Mouse (Mus musculus): ENCODE results near the gene Tnks1bp1. TPM values are rescaled to one million over a fixed set of nuclear protein-coding genes. Genes with fewer than 3 reads are reported as not detected.

Tnks1bp1 gene
- total and polyA plus RNA-seq, 3 experiments, result 40.7 to 59.1 (median 56.9) TPM

DNA sequence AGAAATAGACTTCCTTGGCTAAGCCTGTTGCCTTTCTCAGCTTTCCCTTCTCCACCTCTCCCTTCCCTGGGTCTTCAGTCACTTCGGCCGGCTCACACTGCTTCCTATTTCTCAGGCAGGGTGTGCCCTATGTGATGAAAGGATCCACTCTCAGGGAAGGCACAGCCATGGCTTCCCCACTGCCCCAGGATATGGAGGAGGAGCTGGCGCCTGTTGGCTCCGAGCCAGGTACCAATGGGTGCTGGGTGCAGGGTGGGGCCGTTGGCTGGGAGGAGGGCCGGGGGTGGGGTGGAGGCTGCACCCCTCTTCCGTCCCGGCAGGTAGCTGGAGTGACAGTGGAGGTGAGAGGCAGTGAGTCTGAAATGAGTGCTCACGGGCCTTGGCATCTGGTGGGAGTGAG lies 2.9 kb downstream of the Tnks1bp1 start:
- peak overlapping the region; percentile 94 for H3K27ac ChIP-seq
- H3K4me1 ChIP-seq (ENCODE audit: control insufficient read depth, insufficient read depth, low read length), result peaks cover 12% of the 10 kb centered on the region
- H3K4me3 ChIP-seq, result peak overlapping the region; percentile 60
- intact Hi-C loops (cut with DNase I), result no loop called here
- TF ChIP-seq CTCF (IDR thresholded peaks at IDR 0.05), result no peak
- TF ChIP-seq EP300 (IDR thresholded peaks at IDR 0.05; ENCODE audit: insufficient read depth, low read depth, low read length), result no peak
- no peak; the same call in 1 of the 2 replicates for TF ChIP-seq POLR2A (IDR thresholded peaks at IDR 0.05; ENCODE audit: insufficient read depth, low read depth, low read length)
- H3K79me2 ChIP-seq (replicated peaks; ENCODE audit: control insufficient read depth, insufficient read depth, low read length), result peaks cover 3% of the 10 kb centered on the region; the same call in 1 of the 2 replicates
- peak; percentile 69 to 70 for DNase-seq
- H3K9ac ChIP-seq (ENCODE audit: low read depth, low read length), result peak overlapping the region; percentile 69
- H3K36me3 ChIP-seq (ENCODE audit: control insufficient read depth, insufficient read depth, low read length), result peaks cover 13% of the 10 kb centered on the region
- H3K27me3 ChIP-seq (ENCODE audit: control insufficient read depth, insufficient read depth, low read length), result no peaks in the 10 kb centered on the region
- WGBS, result 23% methylated on average over 9 of the region's 9 CpGs

DNA sequence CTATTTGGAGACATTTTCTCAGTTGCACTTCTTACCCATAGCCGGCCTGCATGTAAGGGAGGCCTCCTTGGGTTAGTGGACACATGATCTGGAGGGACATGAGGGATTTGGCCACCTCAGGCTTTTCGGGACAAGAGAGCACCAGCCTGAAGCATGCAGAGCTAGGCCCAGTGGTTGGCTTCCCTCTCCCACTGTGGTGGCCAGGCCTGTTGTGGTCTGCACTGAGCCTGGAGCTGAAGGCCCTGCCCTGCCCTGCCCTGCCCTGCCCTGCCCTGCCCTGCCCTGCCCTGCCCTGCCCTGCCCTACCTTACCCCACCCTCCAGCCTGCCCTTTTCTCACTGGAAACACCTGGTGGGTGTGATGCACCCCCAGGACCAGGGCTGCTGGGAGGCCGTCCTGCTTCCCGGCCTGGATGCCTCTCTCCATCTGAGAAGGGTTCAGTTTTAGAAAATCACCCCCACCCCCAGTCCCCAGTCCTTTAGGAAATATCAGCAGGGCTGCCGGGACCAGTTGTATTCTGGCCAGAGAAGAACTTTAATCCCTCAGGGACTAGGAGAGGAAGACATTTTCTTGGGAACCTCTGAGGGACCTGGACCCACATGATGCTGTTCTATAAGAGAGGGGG lies 5.5 kb downstream of the Tnks1bp1 start:
- intact Hi-C loops (cut with DNase I), result no loop called here
- H3K4me1 ChIP-seq (ENCODE audit: control insufficient read depth, insufficient read depth, low read length), result peaks cover 13% of the 10 kb centered on the region
- peak overlapping the region; percentile 24; the same call in 1 of the 2 replicates for H3K4me3 ChIP-seq
- peak overlapping the region; percentile 5; the same call in 1 of the 2 replicates for H3K27ac ChIP-seq
- H3K27me3 ChIP-seq (ENCODE audit: control insufficient read depth, insufficient read depth, low read length), result no peaks in the 10 kb centered on the region
- no peak for DNase-seq
- peaks cover 6% of the 10 kb centered on the region for H3K36me3 ChIP-seq (ENCODE audit: control insufficient read depth, insufficient read depth, low read length)
- 42% methylated on average over 5 of the region's 5 CpGs for WGBS
- peak overlapping the region; percentile 62 for H3K9ac ChIP-seq (ENCODE audit: low read depth, low read length)
- no peak for TF ChIP-seq POLR2A (IDR thresholded peaks at IDR 0.05; ENCODE audit: insufficient read depth, low read depth, low read length)
- H3K79me2 ChIP-seq (replicated peaks; ENCODE audit: control insufficient read depth, insufficient read depth, low read length), result peaks cover 3% of the 10 kb centered on the region; the same call in 1 of the 2 replicates

DNA sequence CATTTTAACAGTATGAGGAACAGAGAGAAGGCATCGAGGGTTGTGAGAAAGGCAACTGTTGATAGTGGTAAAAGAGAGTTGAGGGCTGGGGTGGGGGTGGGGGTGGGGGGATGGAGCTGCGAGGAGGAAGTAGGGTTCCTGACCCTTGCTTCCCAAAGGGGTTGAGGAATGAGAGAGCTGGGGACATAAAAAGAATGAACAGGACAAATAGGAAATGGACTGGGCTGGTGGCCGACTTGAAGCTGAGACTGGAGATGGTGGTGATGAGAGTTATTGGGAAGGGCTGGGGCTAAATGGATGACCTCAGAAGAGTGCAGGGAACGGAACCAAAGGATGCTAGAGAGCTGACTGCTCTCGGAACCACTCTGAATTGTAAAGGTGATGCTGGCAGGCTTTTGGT lies 8.9 kb downstream of the Tnks1bp1 start:
- DNase-seq, result peak in 1 of 2 experiments; percentile 35
- TF ChIP-seq CTCF (IDR thresholded peaks at IDR 0.05), result no peak
- no peak for TF ChIP-seq EP300 (IDR thresholded peaks at IDR 0.05; ENCODE audit: insufficient read depth, low read depth, low read length)
- TF ChIP-seq POLR2A (IDR thresholded peaks at IDR 0.05; ENCODE audit: insufficient read depth, low read depth, low read length), result no peak
- no peak overlapping the region for H3K4me3 ChIP-seq
- H3K27me3 ChIP-seq (ENCODE audit: control insufficient read depth, insufficient read depth, low read length), result no peaks in the 10 kb centered on the region
- H3K79me2 ChIP-seq (replicated peaks; ENCODE audit: control insufficient read depth, insufficient read depth, low read length), result peaks cover 4% of the 10 kb centered on the region; the same call in 1 of the 2 replicates
- H3K9ac ChIP-seq (ENCODE audit: low read depth, low read length), result no peak overlapping the region
- H3K27ac ChIP-seq, result no peak overlapping the region; the same call in 1 of the 2 replicates
- H3K4me1 ChIP-seq (ENCODE audit: control insufficient read depth, insufficient read depth, low read length), result peaks cover 12% of the 10 kb centered on the region
- 45% methylated on average over 5 of the region's 5 CpGs for WGBS
- intact Hi-C loops (cut with DNase I), result no loop called here
- peaks cover 6% of the 10 kb centered on the region for H3K36me3 ChIP-seq (ENCODE audit: control insufficient read depth, insufficient read depth, low read length)

DNA sequence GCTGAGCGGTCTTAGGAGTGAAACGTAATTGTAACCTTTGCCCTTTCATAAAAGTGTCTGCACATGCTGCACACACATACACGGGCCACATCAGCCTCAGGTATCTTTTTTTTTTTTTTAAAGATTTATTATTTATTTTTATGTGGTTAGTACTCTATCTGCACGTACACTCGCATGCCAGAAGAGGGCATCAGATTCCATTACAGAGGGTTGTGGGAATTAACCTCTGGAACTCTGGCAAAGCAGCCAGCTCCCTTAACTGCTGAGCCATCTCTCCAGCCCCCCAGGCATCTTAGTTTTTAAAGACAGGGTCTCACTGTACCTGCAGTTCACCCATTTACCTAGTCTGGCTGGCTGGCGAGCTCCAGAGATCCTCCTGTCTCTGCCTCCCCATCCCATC lies 11.9 kb downstream of the Tnks1bp1 start:
- 0 out of 2 replicates have a peak, but pooled peaks cover 1% of the 10 kb centered on the region for H3K79me2 ChIP-seq (replicated peaks; ENCODE audit: control insufficient read depth, insufficient read depth, low read length)
- DNase-seq, result no peak
- TF ChIP-seq POLR2A (IDR thresholded peaks at IDR 0.05; ENCODE audit: insufficient read depth, low read depth, low read length) (no peak), CTCF (IDR thresholded peaks at IDR 0.05) (peak; percentile 43)
- 91% methylated on average over 6 of the region's 6 CpGs for WGBS
- peak overlapping the region; percentile 89 for H3K27ac ChIP-seq
- no peak overlapping the region for H3K4me3 ChIP-seq
- peaks cover 2% of the 10 kb centered on the region; the same call in 1 of the 2 replicates for H3K36me3 ChIP-seq (ENCODE audit: control insufficient read depth, insufficient read depth, low read length)
- no peak overlapping the region for H3K9ac ChIP-seq (ENCODE audit: low read depth, low read length)
- intact Hi-C loops (cut with DNase I), result loop anchor here (2.0 kb wide), 1 partner anchor 39 kb away; no protein-coding TSS in a partner anchor
- H3K4me1 ChIP-seq (ENCODE audit: control insufficient read depth, insufficient read depth, low read length), result peaks cover 14% of the 10 kb centered on the region
- H3K27me3 ChIP-seq (ENCODE audit: control insufficient read depth, insufficient read depth, low read length), result no peaks in the 10 kb centered on the region

DNA sequence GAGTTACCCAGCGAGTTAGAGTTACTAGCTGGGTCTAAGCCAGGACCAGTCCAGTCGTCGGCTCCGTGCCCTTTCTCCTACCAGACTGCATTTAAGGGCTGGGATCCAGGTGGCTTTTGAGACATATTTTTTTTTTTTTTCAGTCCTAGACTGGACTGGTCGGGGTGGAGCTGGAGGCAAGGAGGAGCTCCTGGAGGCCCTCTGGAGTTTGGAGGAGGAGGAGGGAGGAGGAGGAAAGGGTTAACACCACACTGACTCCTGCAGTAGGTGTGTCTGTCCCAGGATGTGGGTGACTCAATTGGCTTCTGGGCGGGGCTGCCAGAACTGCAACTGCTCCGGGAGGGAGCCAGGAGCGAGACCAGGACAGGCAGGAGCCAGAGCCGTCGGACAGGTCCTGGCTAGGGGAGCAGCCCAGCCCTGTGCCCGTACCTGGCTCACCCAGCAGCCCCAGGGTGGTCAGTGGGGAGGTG lies 12.8 kb downstream of the Tnks1bp1 start:
- H3K4me1 ChIP-seq (ENCODE audit: control insufficient read depth, insufficient read depth, low read length), result peaks cover 15% of the 10 kb centered on the region
- TF ChIP-seq CTCF (IDR thresholded peaks at IDR 0.05) (no peak), EP300 (IDR thresholded peaks at IDR 0.05; ENCODE audit: insufficient read depth, low read depth, low read length) (no peak), POLR2A (IDR thresholded peaks at IDR 0.05; ENCODE audit: insufficient read depth, low read depth, low read length) (peak; percentile 56; the same call in 1 of the 2 replicates)
- H3K36me3 ChIP-seq (ENCODE audit: control insufficient read depth, insufficient read depth, low read length), result no peaks in the 10 kb centered on the region; the same call in 1 of the 2 replicates
- H3K4me3 ChIP-seq, result peak overlapping the region; percentile 65
- H3K27ac ChIP-seq, result peak overlapping the region; percentile 89
- intact Hi-C loops (cut with DNase I), result loop anchor here (2.0 kb wide), 1 partner anchor 38 kb away; no protein-coding TSS in a partner anchor
- H3K79me2 ChIP-seq (replicated peaks; ENCODE audit: control insufficient read depth, insufficient read depth, low read length), result 0 out of 2 replicates have a peak, but pooled peaks cover 1% of the 10 kb centered on the region
- peak; percentile 75 to 84 for DNase-seq
- 3% methylated on average over 11 of the region's 11 CpGs for WGBS
- H3K27me3 ChIP-seq (ENCODE audit: control insufficient read depth, insufficient read depth, low read length), result no peaks in the 10 kb centered on the region
- H3K9ac ChIP-seq (ENCODE audit: low read depth, low read length), result peak overlapping the region; percentile 78

DNA sequence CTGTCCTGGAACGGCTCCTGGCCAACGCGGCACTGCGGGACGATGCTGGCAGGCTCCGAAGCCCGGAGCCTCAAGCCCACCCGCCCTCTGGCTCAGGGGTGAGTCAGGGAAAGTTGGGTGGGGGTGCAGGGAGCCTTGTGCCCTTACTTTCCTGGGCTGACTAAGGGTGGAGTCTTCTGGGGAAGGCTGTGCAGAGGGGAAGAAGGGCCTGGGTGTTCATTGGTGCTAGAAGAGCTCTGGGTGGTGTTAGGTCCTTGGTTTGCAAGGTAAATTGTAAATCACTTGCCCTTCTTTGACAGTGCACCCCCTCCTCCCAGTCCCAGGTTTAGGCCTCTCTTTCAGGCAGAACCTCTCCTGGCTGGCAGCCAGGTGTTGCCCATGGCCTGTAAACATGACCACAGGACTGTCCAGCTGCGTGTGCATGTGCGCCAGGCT lies 13.3 kb downstream of the Tnks1bp1 start:
- peak in 1 of 2 experiments; percentile 44 for DNase-seq
- 14% methylated on average over 10 of the region's 10 CpGs for WGBS
- H3K36me3 ChIP-seq (ENCODE audit: control insufficient read depth, insufficient read depth, low read length), result peaks cover 1% of the 10 kb centered on the region; the same call in 1 of the 2 replicates
- peak overlapping the region; percentile 89 for H3K27ac ChIP-seq
- intact Hi-C loops (cut with DNase I), result loop anchor here (2.0 kb wide), 1 partner anchor 38 kb away; no protein-coding TSS in a partner anchor
- H3K4me1 ChIP-seq (ENCODE audit: control insufficient read depth, insufficient read depth, low read length), result peaks cover 12% of the 10 kb centered on the region
- TF ChIP-seq CTCF (IDR thresholded peaks at IDR 0.05) (no peak), EP300 (IDR thresholded peaks at IDR 0.05; ENCODE audit: insufficient read depth, low read depth, low read length) (no peak), POLR2A (IDR thresholded peaks at IDR 0.05; ENCODE audit: insufficient read depth, low read depth, low read length) (no peak)
- peak overlapping the region; percentile 65 for H3K4me3 ChIP-seq
- no peaks in the 10 kb centered on the region for H3K27me3 ChIP-seq (ENCODE audit: control insufficient read depth, insufficient read depth, low read length)
- H3K79me2 ChIP-seq (replicated peaks; ENCODE audit: control insufficient read depth, insufficient read depth, low read length), result 0 out of 2 replicates have a peak, but pooled peaks cover 1% of the 10 kb centered on the region
- peak overlapping the region; percentile 78 for H3K9ac ChIP-seq (ENCODE audit: low read depth, low read length)
